Mouse (Mus musculus) macrophage (primary cell): Measurements from ENCODE around the gene Cep131. TPM values are rescaled to one million over a fixed set of nuclear protein-coding genes. Genes with fewer than 3 reads are reported as not detected.

Experiments used
- H3K27ac ChIP-seq: fragments of 350-480 bp; formaldehyde crosslinking; 2 replicates; pipeline ENCODE4 v1.9.0; 2021
- H3K36me3 ChIP-seq: fragments of 350-480 bp; formaldehyde crosslinking; 2 replicates; pipeline ENCODE4 v1.9.0; 2021; ENCODE audit errors: inconsistent target
- H3K4me3 ChIP-seq: fragments of 350-480 bp; formaldehyde crosslinking; 2 replicates; pipeline ENCODE4 v1.9.0; 2021; ENCODE audit errors: inconsistent target
- H3K79me2 ChIP-seq: fragments of 350-480 bp; formaldehyde crosslinking; 2 replicates; pipeline ENCODE4 v1.9.0; 2021; ENCODE audit errors: inconsistent target
- WGBS: methylation state at CpG from one replicate; pipeline ENCODE4 v1.1.7; 2026; ENCODE audit warnings: inconsistent platforms; ENCODE audit not compliant: missing documents; 5-methylcytosine and 5-hydroxymethylcytosine counted together
- polyA plus RNA-seq: library from polyadenylated mRNA; stranded (reverse); fragments of 250-400 nt; gene quantifications from 3 replicates; pipeline ENCODE4 v1.2.4, GENCODE M21; 2018; ENCODE audit warnings: inconsistent platforms

The Cep131 gene
- polyA plus RNA-seq, 1 experiment from 2014 or later: 5.7 TPM

DNA sequence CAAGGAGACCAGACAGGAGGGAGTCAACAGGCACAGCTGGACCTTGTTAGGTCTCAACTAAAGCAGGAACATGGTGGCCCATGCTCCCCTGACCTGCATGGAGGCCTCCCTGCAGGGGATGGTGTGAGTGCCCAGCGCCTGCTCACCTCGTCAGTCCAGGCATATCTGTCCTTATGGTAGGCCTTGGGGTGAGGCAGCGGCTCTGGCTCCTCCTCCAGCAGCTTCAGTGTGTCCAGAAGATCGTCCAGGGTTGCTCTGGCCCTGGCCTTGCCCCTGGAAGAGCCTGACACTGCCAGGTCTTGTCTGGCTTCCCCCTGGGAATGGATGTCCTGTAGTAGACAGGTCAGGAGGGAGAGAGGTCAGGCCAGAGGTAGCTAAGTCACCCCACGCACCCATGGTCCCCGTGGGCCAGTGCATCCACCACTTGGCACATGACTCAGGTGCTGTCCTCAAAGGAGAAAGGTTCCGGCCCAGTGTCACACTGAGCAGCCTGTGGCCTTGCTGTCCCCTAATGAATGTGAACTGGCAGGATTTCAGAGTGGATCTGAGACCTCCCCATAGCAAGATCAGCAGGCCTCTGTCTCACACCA is 14.8 kb downstream of the Cep131 start:
- WGBS: 93% methylated on average over 7 of the region's 7 CpGs
- H3K36me3 ChIP-seq: no peaks in the 10 kb centered on the region
- no peaks in the 10 kb centered on the region for H3K79me2 ChIP-seq
- no peak overlapping the region for H3K27ac ChIP-seq
- no peak overlapping the region for H3K4me3 ChIP-seq

DNA sequence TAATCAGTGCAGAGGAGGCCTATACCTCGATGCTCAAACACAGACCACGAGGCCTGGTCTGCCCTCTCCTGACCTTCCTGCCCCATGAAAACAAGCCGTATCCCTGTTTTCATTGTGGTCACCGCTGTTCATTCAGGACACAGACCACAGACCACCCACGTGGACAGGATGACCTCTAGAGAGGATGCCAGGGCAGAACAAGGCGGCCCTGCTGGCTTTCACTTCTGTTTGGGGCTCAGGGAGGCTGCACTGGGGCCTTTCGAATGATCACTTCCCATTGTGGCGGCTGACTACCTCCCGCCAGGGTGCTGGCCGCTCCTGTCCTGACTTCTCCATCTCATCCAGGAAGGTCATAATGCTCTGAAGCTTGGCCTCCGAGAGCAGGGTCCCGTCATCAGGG is 15.6 kb downstream of the Cep131 start:
- H3K27ac ChIP-seq: no peak overlapping the region
- WGBS: 19% methylated on average over 12 of the region's 12 CpGs
- no peaks in the 10 kb centered on the region for H3K36me3 ChIP-seq
- no peaks in the 10 kb centered on the region for H3K79me2 ChIP-seq
- no peak overlapping the region for H3K4me3 ChIP-seq

DNA sequence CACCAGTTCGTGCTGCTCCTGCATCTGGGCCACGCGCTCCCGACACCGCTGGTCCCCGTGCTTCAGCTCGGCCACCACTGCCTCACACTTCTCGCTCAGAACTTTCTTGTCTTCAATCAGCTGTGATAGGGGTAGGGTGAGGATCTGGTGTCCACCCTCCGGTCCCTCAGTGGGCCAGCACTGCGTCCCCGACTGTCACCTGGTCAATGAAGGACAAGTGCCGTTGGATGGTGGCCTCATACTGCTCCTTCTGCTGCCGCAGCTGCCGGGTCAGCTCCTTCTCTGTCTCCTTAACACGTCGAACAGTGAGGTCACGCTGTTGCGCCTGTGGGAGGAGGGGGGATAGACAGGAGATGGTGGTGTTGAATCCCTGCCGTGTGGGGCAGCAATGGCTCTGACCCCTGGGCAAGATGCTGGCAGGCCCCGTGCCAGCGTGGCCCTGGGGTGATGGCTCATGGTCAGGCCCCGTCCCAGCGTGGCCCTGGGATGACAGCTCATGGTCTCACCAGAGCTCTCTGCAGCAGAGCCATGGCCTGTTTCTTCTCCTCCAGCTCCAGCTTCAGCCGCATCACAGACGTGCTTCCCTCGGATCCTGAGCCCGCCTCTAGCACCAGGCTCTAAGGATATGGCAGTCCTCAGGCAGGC is 16.2 kb downstream of the Cep131 start:
- no peak overlapping the region for H3K4me3 ChIP-seq
- 97% methylated on average over 23 of the region's 27 CpGs for WGBS
- no peaks in the 10 kb centered on the region for H3K36me3 ChIP-seq

DNA sequence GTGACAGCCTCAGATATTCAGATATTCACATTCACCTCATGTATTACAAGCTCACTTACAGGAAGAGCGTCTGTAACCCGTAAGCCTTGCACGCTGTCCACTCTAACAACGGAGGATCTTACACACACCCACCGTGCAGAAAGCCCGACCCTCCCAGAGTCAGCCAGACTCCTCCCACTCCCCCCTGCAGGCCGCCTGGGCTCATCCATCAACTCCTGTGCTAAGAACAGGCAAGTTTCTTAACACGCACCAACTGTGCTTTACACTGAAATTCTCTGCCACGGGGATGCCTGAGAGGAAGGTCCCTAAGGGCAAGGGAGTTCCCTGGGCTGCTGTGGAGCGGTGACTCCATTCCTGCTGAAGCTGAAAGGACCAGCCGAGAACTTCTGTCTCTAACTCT is 17.4 kb downstream of the Cep131 start:
- Histone ChIP-seq H3K36me3 (no peaks in the 10 kb centered on the region), H3K79me2 (no peaks in the 10 kb centered on the region), H3K27ac (no peak overlapping the region), H3K4me3 (no peak overlapping the region)
- 96% methylated on average over 10 of the region's 11 CpGs for WGBS

More for the DNA sequence above, 16.2 kb downstream of the Cep131 start:
- H3K79me2 ChIP-seq: no peaks in the 10 kb centered on the region
- no peak overlapping the region for H3K27ac ChIP-seq

DNA sequence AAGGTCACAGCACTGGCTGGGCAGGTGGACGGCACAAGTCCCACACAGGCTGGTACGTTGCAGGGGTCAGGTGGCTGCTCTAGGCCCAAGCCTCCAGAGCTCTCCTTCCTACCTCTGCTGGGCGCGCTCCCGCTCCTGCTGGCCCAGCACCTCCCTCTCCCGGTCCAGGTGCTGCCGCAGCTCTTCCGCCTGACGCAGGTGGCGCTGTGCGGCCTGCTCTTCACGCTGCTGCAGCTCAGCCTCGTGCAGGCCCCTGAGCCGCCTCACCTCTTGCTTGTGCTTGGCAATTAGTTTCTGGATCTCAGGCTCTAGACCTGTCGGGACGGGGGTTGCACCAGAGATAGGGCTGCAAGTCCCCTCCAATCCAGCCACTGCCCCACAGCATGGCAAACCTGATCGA is 18.8 kb downstream of the Cep131 start:
- 97% methylated on average over 17 of the region's 17 CpGs for WGBS
- Histone ChIP-seq H3K79me2 (no peaks in the 10 kb centered on the region), H3K36me3 (no peaks in the 10 kb centered on the region), H3K27ac (no peak overlapping the region), H3K4me3 (no peak overlapping the region)

DNA sequence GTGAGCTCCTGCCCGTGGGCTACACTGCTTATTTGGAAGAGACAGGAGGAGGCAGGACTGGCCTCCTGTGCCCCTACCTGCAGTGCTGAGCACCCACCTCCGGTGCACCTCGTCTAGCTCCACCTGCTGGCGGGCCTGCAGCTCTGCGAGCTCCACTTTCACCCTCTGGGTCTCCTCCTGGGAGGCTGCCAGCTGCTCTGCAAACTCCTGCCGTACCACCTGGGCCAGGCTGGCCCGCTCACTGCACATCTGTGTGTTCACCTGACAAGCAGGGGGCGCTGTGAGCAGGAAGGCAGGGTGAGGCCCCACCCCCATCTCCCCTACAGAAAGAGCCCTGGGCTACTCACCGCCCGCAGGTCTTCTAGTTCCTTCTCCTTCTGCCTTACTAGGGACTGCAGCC is 21.3 kb downstream of the Cep131 start:
- no peak overlapping the region for H3K27ac ChIP-seq
- 40% methylated on average over 10 of the region's 10 CpGs for WGBS
- no peaks in the 10 kb centered on the region for H3K36me3 ChIP-seq
- no peaks in the 10 kb centered on the region for H3K79me2 ChIP-seq
- H3K4me3 ChIP-seq: no peak overlapping the region

DNA sequence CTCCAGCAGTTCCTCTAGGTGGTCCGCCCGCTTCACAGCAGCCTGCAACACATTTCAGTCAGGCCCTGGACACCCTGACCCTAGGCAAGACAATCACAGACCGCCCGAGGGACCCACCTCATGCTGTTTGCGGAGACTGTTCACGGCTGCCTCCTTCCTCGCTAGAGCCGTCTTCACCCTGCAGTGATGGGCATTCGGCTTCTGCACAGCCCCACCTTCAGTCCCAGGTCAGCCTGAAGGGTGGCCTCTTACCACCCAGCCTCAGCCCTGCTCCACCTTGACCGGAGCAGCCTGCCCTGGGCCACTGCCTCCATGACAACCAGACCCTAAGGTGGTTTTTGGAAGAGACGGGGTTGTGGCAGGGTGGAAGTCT is 22.0 kb downstream of the Cep131 start:
- no peaks in the 10 kb centered on the region for H3K36me3 ChIP-seq
- H3K4me3 ChIP-seq: no peak overlapping the region
- no peaks in the 10 kb centered on the region for H3K79me2 ChIP-seq
- peak overlapping the region; percentile 51; the same call in 1 of the 2 replicates for H3K27ac ChIP-seq
- 86% methylated on average over 9 of the region's 11 CpGs for WGBS

DNA sequence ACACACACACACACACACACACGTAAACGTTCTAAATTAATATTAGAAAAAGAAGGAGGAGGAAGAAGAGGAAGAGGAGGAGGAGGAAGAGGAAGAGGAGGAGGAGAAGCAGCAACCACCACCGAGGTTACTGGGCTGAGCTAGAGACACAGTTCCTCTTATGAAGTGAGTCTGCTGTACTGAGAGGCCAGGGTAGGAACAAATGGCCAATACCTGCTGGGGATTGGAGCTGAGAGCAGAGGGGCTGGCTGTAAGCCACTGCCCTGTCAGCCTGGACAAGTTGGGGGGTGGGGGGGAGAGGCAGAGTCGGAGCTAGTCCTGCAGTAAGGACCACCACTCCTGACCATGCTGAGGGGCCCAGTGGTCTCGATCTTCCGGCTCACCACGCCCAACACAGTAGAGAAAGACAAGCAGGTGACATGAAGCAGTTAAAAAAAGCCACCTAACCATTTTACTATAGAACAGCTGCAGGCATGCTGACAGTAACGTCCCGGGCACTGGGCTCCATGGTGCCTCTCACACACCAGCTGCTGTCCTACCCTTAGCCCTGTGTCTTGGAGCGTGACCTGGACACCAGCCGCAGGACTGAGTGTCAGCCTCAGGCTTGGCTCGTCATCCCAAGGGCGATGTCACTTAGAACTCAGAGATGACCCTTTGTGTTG is 22.5 kb downstream of the Cep131 start:
- 61% methylated on average over 11 of the region's 13 CpGs for WGBS
- Histone ChIP-seq H3K4me3 (no peak overlapping the region), H3K27ac (peak overlapping the region; percentile 51), H3K79me2 (no peaks in the 10 kb centered on the region), H3K36me3 (no peaks in the 10 kb centered on the region)

DNA sequence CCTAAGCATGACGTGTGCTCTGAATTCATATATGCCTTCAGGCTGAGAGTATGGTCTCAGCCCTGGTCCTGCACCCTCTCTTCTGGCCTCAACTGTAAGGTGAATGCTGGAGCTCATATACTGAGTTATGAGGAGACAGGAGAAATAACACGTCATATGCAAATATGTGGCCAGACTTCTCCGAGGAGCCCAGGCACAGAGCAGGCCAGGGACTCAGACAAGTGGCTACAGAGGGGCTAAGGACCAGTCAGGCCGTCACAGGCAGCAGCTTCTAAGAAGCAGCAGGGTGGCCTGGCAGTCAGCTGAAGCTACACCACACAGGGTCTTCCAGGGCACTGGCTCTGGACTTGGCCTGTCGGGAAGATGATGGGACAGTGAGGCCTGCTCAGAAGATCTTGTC is 23.3 kb downstream of the Cep131 start:
- Histone ChIP-seq H3K36me3 (no peaks in the 10 kb centered on the region), H3K4me3 (no peak overlapping the region), H3K27ac (0 out of 2 replicates have a peak overlapping the region, but pooled peaks have one; percentile 17), H3K79me2 (no peaks in the 10 kb centered on the region)
- 73% methylated on average over 5 of the region's 5 CpGs for WGBS

DNA sequence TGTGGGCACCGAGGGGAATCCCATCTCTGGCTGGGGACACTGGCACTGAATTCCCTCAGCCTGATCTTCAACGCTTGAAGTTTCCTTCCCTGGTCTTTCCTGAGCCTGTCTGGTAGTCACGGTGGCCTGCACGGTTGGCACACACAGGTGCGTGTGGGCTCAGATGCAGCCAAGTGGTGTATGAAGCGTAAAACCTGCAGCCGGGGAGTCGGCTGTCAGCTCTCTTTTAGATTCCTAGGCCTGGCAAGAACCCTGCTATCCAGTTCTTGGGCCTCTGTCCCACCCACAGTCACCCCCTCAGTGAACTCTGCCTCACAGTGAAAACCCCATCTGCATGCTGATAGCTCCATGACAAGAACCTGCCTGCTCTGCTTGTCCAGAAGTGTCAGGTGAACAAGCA is 26.0 kb downstream of the Cep131 start:
- no peaks in the 10 kb centered on the region for H3K79me2 ChIP-seq
- 91% methylated on average over 8 of the region's 8 CpGs for WGBS
- no peaks in the 10 kb centered on the region for H3K36me3 ChIP-seq
- H3K27ac ChIP-seq: no peak overlapping the region
- H3K4me3 ChIP-seq: no peak overlapping the region

DNA sequence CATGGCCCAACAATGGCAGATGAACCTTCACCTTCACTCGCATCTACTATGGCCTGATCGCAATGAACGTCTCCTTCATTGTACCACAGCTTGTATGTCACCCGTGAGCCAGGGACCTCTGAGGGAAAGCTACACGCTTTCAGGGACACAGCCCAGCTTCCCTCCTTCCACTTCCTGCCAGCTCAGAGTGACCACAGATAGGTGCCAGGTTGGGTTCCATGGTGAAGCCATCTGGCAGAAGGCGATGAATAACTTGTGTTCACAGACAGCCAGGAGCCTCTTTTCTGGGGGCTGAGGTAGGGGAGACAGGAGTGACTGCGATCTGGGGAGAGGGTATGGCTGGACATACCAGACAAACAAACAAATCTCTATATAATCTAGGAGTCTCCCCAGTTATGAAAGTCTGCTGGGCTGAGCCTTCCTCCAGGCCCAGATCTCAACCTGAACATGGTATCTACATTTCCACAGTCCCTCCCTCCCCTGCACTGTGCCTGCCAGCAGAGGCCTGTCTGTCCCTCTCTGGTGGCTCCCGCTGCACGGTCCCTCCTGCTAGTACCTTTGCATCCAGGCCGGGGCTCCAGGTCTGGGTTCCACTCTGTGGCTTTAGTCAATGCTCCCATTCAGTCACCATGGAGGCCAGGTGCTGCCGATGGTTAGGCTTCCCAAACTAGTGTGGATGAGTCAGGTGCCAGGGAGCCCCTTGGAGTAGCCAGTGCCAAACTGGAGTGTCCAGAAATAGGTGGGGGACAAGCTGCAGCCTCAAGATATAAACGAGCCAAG is 30.5 kb downstream of the Cep131 start:
- Histone ChIP-seq H3K27ac (no peak overlapping the region), H3K79me2 (no peaks in the 10 kb centered on the region)
- 96% methylated on average over 11 of the region's 12 CpGs for WGBS

DNA sequence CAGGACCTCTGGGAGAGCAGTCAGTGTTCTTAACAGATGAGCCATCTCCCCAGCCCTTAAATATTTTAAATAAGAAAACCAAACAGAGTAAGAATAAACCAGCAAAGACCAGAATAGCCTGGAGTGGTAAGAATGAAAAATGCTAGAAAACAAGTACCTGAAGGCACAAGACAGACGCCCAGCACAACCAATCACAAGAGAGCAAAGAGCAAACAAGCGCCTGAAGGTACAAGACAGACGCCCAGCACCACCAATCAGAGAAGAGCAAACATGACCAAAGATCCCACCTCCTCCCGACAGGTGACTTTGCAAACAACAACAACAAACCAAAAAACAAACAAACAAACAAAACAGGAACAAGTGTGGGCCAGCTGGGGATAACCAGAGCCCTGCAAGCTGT is 32.8 kb downstream of the Cep131 start:
- Histone ChIP-seq H3K27ac (no peak overlapping the region), H3K36me3 (no peaks in the 10 kb centered on the region), H3K79me2 (no peaks in the 10 kb centered on the region), H3K4me3 (no peak overlapping the region)
- 87% methylated on average over 4 of the region's 4 CpGs for WGBS

More for the DNA sequence above, 30.5 kb downstream of the Cep131 start:
- H3K4me3 ChIP-seq: no peak overlapping the region
- H3K36me3 ChIP-seq: no peaks in the 10 kb centered on the region

DNA sequence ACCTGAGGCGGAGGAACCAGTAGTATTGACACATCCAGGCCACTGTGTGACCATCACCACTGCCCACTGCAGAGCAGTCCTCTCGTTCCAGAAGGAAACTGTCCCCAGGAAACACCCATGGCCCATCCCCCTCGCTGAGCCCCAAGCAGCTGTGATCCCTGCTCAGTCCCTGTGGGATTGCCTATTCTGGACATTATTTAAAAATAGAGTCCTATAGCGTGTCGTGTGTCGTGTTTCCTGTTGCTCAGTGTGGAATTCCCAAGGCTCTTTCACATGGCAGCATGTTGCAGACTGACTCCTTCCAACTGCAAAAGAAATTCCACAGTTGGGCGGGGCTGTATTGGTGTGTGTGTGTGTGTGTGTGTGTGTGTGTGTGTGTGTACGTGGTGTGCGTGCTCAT is 34.4 kb downstream of the Cep131 start:
- 97% methylated on average over 9 of the region's 9 CpGs for WGBS
- H3K36me3 ChIP-seq: no peaks in the 10 kb centered on the region
- H3K4me3 ChIP-seq: no peak overlapping the region
- H3K79me2 ChIP-seq: no peaks in the 10 kb centered on the region
- H3K27ac ChIP-seq: no peak overlapping the region

DNA sequence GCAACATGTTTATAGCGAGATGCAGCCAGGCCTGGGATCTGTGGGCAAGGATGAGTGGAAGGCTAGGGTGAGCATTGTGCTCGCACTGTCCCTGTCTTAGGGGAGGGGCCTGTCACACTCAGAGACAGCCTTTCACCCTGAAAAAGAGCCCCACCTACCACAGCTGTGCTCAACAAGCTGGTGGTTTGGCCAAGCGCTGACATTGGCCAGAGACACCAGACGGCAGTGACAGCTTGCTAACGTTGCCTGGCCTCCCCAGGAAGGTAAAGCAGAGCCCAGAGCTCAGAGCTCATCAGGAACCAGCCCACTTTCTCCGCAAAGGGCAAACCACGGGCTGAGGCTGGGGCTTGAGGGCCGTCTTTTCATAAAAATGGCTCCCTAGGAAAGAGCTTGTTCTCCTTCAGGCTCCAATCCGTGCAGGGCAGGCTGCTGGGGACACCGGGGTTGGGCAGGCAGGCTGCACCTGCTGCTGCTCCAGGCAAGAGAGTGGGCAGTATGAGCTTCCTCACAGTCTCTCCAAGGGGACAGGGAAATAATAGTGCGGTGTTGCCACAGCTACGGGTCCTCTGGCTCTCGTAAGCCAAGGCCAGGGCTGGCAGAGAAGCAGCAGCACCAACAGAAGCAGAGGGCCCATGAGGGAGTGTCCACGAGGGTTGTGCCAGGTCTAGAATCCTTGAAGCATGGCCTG is 35.4 kb downstream of the Cep131 start:
- no peak overlapping the region for H3K27ac ChIP-seq
- H3K36me3 ChIP-seq: no peaks in the 10 kb centered on the region
- no peaks in the 10 kb centered on the region for H3K79me2 ChIP-seq
- WGBS: 75% methylated on average over 14 of the region's 14 CpGs
- no peak overlapping the region for H3K4me3 ChIP-seq
